Mouse (Mus musculus): ENCODE results near the gene Dhrs3.

Dhrs3 gene

DNA sequence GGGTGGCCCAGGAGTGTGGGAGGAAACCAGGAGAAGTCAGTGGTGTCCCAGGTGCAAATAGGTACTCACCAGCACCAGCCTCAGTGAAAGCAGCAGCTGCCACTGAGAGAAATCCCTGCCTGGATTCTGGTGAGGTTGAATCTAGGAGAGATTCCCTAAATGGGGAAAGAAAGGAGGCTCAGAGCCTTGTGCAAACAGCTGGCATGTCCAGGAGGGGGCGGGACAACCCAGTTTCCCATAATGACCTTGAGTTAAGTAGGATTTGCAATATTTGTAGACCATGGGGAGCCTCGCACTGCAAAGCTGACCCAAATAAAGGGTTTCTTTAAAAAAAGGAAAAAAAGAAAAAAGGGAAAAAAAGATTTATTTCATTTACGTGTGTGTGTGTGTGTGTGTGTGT, 3.7 kb downstream of the Dhrs3 start:
- DNase-seq (ENCODE audit: low read depth in 1 of 2, low spot score in 2 of 2) = no peak

DNA sequence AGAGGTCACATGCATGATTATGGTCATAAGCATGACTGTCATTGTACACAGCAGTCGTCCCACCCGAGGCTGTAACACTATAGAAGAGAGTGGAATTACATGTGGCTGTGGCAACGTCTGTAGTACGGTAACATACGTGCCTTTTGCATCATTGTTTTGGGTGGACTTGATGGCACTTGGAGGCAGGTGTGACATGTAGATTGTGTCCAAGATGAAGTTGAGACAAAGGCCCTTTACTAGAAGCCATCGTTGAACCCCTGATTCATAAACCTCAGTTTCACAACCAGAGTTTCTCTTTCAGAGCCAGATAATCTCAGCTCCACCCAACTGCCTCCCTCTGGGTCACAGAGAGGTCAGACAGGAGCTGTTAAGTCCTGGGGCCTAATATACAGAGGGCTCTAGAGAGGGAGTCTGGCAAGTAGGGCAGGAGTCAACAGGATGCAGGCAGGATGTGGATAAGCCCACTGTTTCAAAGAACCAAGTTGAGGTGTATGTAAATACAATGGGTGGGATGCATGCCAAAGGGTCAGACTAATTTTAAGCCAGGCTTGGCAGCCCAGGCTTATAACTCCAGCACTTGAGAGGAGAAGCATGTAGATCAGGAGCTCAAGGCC, 5.5 kb downstream of the Dhrs3 start:
- no peak for DNase-seq (ENCODE audit: low read depth in 1 of 2, low spot score in 2 of 2)

DNA sequence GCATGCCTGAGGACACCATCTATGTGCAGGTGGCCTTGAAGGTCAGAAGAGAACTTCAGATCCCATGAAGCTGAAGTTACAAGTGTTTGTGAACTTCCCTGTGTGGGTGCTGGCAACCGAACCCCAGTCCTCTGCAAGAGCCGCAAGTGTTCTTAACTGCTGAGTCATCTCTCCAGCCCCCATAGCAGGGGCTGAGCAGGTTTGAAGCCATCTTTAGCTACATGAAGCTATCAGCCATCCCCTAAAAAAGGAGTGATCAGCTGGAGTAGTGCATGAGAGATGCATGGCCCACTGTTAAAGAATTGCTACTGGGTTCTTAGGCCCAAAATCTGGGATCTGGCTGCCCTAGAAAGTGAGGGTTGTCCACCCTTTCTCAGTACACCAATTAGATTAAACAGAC, 6.1 kb downstream of the Dhrs3 start:
- DNase-seq (ENCODE audit: low read depth in 1 of 2, low spot score in 2 of 2) = no peak

DNA sequence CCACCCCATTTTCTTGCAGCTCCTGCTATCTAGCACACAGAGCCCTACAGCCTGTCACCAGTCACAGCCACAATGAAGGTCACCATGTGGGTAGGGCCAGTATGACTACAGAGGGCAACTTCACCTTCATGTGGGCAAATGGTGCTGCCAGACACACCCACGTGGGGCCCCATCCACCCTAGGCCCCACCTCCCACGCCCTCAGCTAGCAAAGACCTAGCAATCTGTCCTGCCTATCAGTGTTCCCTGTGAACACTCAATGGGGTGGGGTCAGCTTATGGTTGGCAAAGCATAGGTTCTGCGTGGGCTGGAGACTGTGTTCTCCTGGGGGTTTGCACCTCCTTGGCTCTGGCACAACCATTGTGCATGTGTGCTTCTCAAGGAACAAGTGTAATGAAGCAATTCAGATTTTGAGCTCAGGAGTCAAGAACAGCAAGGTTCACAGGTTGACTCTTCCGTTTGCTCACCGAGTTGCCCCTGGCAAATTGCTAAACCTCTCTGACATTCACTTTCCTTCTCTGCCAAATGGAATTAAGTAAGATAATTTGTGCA, 9.0 kb downstream of the Dhrs3 start:
- DNase-seq (ENCODE audit: low read depth in 1 of 2, low spot score in 2 of 2) = no peak

DNA sequence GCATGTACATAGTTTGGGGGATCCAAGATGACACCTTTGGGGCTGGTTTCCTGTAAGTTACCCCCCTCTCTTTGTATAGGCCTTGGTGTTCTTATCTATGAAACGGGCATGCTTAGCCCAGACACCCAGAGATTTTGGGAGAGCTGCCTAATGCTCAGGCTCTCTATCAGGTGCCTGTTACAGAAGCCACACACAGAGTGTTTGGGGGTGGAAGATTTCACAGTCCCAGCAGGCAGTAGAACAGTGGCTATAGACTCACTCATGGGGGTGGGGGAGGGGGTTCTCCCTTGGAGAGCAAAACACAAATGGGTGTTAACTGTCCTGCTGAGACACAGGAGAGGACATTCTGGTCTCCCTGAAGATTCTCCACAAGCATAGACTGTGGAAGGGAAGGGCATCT, 10.5 kb downstream of the Dhrs3 start:
- DNase-seq (ENCODE audit: low read depth in 1 of 2, low spot score in 2 of 2) = no peak

DNA sequence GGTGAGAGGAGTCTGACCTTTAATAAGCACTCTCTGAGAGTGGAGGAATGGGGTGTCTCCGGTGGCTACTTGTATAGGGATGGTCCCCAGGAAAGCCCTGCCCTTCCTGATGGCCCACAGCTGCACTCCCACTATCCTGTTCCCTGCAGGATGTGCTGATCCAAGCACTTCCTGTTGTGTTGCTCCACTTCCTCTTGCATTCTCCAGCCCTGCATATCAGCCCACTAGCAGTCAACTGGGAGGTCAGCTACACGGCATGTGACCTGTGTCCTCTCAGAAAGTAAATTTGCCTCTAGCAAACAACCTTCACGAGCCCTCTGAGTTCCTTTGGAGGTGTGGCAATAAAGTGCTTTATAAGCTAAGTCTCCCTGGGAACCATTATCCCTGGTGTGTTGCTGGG, 11.3 kb downstream of the Dhrs3 start:
- peak in 1 of 2 experiments; percentile 20 for DNase-seq (ENCODE audit: low read depth in 1 of 2, low spot score in 2 of 2)

DNA sequence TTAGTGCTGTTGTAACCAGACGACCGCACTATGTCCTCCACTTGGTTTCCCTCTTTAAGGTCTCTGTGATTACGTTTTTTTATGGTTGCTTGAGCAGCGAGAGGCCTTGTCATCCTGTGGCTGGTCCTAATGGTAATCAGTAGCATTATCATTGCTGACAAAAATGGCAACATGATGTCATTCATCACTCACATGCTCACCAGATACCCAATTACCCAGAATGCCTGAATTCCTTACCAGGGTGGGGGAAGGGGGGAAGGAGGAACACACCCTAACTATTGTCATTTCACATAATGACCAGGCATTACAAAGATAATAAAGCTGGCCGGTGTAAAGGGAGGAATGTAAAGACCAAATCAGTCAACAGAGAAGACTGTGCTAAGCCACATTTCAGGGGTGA, 12.5 kb downstream of the Dhrs3 start:
- no peak for DNase-seq (ENCODE audit: low read depth in 1 of 2, low spot score in 2 of 2)

DNA sequence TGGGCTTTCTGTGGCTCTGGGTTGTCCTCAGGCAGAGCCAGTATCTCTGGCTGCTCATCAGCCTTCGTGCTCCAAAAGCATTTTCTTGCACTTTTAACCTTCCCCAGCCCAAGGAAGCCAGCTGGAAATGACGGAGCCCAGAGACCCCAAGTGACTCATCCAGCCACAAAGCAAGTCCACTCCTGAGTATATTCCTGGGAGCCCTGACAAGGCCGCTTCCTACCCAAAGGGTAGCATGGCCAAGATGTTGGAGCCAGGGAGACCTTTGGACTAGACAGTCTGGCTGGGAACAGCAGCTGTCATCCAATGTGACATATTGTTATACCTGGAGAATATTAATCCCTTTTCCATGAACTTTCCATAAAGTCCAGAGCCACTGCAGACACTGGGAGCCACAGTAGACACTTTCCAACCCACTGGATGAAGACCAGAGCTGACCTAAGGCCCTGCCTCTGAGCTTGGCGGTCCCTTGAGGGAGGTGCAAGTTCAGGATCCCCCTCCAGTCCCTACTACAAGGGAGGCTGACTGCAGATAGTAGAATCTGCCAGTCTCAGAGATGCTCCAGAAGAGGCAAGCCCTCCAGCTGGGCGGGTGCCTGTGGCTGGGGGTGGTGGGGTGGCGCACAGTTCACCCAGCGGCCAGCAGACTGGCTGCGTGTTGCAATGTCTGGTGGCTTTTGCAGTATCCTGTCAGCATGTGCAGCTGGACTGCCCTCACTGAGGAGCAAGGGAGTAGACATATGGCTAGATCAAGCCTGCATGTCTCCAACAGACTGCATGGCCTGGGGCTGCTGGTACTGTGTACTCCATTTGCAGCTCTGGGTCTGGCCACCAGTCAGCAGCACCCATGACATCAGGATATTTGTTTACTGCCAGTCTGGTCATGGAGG, 13.6 kb downstream of the Dhrs3 start:
- DNase-seq (ENCODE audit: low read depth in 1 of 2, low spot score in 2 of 2) = peak; percentile 55 to 61

DNA sequence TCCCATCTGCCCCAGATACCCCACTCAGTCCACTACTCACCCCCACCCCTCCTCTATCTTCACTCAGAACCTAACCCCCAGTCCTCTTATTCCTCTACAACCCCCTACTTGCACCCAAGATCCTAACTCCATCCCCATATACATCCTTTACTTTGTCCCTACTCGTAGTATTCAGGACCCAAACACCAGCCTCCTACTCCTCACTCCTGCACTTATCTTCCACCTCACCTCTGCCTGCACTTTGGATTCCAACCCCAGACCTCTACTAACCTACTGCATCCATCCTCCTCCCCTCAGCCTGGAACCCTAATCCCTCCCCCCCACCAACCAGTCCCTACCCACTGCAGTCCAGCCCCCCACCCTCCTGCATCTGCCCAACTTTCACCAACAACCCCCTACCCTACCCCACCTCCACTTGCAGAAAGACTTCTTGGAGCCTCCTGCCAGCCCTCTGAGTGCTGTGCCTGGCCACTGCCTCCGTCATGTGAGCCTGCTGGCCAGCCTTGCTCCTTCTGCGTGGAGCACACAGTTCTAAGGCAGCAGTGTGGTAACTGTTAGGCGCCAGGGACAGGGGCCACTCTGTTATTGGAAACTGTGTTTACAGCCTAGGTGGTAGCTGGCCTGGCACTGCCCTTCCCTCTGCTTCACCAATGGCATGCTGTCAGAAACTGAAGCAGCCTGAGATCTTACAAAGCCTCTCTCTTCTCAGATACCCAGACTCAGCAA, 14.5 kb downstream of the Dhrs3 start:
- no peak for DNase-seq (ENCODE audit: low read depth in 1 of 2, low spot score in 2 of 2)

DNA sequence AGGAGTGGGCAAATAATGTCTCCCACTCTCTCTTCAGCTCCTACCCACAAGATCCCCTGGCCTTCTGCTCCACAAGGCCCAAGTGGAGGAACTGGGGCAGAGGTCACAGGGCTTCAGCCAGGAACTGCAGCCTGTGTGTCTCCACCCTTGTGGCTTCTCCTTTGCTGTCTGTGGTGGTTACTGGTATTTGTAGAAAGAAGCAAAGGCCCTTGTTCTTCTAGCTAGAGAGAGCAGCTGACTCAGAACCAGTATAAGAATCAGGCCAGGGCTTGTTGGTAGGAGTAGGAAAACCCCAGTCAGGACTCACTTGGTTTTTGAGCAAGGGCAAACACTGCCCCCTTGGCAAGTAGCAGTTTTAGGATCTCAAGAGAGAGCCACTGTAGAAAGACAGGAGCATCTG, 16.2 kb downstream of the Dhrs3 start:
- DNase-seq (ENCODE audit: low read depth in 1 of 2, low spot score in 2 of 2) = peak; percentile 41 to 46

DNA sequence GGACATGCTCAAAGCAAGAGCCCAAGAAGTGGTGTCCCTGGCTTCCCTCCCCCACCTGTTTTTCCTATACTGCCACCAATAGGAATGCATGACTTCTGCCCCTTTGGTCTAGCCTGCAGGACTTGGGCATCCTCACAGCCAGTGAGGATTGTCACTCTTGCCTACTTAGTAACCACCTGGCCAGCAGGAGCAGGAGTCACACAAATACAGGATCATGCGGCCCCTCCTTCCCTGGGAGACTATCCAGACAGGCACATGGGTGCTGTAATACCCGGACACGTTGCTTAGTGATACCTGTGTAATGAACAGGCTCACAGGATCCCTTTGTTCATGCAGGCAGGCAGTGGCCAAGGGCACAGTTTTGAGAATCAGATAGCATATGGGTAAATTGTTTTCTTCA, 17.7 kb downstream of the Dhrs3 start:
- DNase-seq (ENCODE audit: low read depth in 1 of 2, low spot score in 2 of 2) = no peak

DNA sequence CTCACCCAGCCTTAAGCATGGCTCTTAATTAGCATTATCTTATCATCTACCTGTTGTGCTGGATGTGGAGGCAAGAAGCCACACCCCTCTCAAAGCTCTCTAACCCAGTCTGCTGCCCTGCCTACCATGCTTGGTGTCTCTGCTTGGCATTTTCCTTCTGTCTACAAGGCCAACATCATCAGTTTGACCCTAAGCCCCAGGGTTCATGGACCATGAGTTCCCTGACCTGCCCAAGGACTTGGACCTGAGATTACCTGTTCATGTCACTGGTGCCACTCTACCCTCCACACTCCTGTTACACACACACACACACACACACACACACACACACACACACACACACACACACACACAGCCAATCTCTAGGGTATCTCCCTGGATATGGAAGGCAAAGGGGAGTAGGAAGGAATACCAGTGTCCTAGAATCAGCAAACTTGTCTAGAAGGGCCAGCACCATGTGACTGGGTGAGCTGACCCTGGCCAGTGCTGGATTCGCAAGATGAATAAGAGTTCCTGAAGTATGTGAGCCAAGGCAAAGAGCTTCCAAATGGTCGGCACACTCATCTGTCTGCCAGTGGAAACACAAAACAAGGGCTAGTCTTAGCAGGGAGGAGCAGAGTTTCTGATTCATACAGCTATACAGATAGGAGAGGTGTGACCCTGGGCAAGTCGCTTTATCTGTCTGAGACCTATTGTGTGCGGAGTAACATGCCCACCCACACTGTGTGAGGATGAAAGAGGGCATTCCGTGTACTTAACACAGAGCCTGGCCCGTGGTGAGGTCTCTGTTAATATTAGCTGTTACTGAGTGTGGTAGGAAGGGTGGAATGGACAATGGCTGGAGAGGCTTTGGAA, 20.9 kb downstream of the Dhrs3 start:
- DNase-seq (ENCODE audit: low read depth in 1 of 2, low spot score in 2 of 2) = no peak

DNA sequence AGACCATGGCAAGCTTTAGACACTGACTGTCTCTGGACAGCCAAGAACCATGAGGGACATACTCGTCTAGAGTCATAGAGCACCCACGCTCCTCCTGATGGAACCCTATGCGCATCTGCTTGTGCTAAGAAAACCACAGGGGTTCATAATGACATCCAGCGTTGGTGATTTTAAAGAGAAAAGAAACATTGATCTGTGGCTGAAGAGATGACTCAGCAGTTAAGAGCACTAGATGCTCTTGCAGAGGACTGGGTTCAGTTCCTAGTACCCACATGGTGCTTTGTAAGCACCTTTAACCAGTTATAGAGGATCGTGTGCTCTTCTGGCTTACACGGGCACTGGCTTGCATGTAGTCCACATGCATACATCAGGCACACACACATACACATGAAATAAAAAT, 23.9 kb downstream of the Dhrs3 start:
- DNase-seq (ENCODE audit: low read depth in 1 of 2, low spot score in 2 of 2) = no peak

DNA sequence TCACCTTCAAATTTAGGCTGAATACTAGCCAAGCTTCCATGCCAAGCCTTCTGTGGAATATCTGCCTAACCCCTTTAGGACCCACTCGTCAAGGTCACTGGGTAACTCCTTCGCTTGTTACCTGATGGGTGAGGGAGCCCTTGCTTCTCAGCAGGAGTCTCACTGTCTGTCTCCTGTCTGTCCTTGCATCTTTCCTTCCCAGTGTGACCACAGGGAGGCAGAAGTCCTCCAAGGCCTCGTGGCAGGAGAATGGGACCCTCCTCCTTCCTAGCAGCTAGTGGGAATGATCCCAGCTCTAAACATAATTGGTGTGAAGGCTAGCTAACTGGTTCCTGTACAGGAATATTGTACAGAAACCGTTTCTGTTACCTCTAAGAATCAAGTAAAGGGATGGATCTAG, 24.5 kb downstream of the Dhrs3 start:
- no peak for DNase-seq (ENCODE audit: low read depth in 1 of 2, low spot score in 2 of 2)

DNA sequence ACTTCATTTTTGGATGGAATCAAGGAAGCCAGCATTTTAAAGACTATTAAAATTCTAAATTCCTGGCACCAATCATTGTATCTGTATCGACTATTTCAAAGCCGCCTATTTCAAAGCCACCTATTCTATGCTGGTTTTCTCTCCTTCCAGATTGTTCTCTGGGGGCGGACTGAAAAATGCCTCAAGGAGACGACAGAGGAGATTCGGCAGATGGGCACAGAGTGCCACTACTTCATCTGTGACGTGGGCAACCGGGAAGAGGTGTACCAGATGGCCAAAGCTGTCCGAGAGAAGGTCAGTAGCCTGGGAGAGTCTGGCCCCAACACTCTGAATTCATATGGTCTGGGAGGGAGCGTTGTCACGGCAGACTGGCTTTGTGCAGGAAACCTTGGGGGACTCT, 25.9 kb downstream of the Dhrs3 start:
- DNase-seq (ENCODE audit: low read depth in 1 of 2, low spot score in 2 of 2) = no peak

DNA sequence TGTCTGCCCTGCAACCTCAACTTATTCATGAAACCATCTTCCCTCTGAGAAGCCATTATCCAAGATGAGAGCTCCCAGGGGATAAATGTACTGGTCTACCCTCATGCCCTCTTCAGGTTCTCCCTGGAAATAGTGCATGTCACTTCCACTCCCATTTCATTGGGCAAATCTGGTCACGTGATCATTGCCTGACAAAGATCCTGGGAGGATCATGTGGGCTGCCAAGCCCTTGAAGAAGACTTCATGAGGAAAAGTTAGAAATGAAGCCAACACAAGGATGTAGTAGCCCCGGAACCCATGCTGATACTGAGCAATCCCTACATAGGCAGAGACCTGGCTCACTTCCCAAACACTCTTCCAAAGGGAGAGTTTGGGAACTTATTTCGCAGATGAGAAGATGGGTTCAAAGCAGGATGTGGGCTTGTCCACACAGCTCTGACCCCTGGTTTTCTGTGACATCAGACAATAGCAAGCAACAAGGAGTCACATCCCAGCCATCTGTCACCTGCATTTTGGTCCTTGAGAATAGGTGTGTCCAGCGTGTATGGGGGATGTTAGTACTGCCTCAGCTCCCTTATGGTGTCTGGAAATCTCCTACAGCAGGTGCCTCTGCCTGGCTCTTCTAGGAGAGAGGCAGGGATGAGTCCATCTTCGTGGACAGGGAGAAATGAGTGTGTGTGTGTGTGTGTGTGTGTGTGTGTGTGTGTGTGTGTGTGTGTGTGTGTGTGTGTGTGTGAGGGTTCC, 36.2 kb downstream of the Dhrs3 start:
- DNase-seq (ENCODE audit: low read depth in 1 of 2, low spot score in 2 of 2) = no peak

DNA sequence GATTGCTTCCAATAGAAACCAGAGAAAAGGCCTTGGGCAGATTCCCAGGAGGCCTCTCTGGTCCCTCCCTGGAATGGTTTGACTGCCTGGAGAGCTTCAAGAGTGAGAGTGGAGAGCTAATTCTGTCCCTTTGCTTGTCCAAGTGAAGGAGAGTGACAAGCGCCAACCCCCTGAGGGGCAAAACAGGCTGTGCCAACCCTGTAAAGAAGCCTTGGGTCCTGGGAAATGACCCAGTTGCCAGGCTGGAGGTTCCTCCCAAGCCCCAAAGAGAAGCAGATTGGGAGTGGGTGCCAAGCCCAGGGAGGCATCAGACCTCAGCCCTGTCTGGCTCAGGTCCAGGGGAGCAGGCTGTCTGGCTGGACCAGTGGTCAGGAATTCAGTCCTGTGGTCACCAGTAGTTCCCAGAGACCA, 37.2 kb downstream of the Dhrs3 start:
- no peak for DNase-seq (ENCODE audit: low read depth in 1 of 2, low spot score in 2 of 2)

DNA sequence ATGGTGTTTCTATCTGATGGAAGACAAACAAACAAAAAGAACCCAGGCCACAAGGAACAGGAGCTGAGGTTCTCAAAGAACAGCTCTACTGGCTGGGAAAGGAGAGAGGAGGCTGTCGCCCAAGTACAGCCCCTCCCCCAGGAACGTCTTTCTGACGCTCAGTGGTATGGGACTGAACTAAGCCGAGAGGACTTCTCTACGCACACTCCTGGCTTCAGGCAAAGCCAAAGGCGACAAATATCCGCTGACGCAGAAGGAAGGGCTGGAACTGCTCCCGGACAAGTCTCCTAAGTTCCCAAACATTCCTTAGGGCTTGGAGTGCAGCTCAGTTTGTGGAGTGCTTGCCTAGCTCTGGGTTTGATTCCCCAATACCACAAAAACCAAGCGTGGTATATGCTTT, 37.7 kb downstream of the Dhrs3 start:
- no peak for DNase-seq (ENCODE audit: low read depth in 1 of 2, low spot score in 2 of 2)

DNA sequence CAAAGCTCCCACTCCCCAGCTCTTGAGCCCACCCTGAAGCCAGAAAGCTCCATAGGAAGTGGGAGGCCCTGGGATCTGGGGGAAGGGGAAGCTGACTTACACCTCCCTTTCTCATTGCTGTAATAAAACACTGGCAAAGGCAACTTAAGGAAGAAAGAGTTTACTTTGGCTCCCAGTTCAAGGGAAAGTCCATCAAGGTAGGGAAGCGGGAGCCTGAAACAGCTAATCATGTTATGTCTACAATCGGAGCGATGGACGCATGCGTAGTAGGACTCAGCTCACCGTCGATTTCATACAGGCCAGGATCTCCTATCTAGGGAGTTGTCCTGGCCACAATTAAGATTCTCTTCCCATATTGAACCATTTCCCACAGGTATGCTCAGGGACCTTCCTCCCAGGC, 38.5 kb downstream of the Dhrs3 start:
- no peak for DNase-seq (ENCODE audit: low read depth in 1 of 2, low spot score in 2 of 2)

DNA sequence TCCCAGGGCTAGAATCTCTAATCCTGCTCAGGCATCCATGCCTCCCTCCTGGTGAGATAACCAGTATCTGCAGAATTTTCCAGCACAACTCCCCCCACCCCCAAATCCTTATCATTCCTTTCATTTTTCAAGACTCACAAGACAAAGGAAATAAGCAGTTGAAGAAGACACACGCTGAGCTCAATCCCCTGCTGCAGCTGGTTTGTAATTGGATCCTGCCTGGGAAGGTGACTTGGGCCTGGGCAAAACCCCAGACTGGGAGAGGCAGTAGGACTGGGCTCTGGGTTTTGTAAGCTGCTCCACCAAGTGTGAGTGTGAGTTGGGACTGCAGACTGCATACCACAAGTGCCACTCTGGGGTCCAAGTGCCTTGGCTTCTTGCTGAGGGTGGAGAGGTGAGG, 41.9 kb downstream of the Dhrs3 start:
- DNase-seq (ENCODE audit: low read depth in 1 of 2, low spot score in 2 of 2) = no peak

Measured in monocyte, adult 2 months (primary cell).